Mouse (Mus musculus) right cerebral cortex, postnatal 4 days (tissue): ENCODE measurements around the gene Tmem126b.
A peak's percentile ranks its signal among the peaks of the same experiment; 100 is the strongest.

Experiments
- DNase-seq: peaks from one replicate; pipeline ENCODE4 v3.0.0-alpha.2; 2022

Tmem126b gene

GRCm38 (mm10) chr7:90475793-90476312, at the start of gene Tmem126b:
Gene Tmem126b (minus strand): TSS chr7:90476001.
- DNase-seq, result peak; percentile 94

DNA sequence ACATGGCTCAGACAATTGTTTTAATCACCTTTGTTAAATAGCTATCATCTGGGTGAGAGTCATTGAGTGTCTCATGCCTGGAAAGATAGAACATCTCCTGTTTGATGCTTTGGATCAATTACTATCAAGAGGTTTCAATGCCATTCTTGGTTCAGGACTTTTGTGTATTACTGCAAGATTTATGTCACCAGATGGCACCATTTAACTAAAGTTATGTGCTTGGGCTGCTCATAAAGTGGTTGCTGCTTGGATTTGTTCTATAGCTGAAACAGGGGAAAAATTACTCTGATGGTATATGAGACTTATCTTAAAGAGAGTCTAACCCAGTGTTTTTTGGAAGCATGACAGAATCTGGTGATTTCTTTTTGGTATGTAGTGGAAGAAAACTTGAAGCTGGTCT, 36.5 kb upstream of the Tmem126b start:
- DNase-seq, result no peak

- DNase-seq, result no peak
Observed at GRCm38 (mm10) chr7:90508124-90508523, 32.3 kb upstream of the Tmem126b start.

- no peak for DNase-seq
Observed at GRCm38 (mm10) chr7:90482607-90483006, 6.8 kb upstream of the Tmem126b start.

DNA sequence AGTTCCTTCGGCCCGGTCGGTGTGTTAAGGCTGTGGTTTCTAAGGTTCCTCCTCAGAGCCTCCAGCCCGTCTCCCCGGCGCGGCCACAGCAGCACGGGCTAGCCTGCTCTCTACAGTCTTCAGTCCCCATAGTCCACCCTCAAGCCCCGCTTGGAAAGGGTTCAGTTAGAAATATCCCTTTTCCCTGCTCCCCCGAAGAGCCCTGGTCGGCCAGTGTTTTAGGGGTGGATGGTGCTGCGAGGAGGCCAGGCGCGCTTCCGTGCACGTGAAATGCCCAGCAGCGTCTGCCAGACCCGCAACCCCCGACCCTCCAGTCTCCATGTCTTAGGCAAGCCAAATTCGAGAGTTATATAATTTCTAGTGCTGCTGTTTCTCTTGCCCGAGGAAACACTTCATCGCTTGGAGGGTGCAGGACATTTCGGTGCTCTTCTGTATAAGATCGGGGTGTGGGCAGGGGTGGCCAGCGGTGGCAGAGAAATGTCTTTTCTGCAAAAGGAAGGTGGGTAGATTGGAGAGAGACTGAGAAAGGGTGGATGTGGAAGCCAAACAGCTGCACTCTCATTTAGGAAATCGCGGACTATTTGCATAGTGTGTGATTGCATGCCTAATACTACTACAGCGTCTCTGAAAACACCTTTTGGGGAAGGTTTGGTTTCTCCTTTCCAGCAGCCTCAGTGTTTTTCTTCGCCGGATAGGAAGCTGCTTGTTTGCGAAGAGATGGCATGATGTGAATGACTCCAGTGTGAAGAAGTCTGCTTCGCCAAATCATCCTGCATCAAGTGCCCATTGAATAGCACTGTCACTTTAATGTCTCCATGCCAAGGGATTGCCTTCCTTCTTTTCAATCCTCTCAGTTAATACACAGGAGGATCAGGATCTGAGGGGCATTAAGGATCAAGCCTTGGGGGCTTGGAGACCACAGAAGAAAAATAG, 778 bp upstream of the Tmem126b start, which contains the start of gene Dlg2:
Gene Dlg2, plus strand, starts transcription at position 360 of the 933 bp plus-strand sequence.
- DNase-seq, result no peak

DNA sequence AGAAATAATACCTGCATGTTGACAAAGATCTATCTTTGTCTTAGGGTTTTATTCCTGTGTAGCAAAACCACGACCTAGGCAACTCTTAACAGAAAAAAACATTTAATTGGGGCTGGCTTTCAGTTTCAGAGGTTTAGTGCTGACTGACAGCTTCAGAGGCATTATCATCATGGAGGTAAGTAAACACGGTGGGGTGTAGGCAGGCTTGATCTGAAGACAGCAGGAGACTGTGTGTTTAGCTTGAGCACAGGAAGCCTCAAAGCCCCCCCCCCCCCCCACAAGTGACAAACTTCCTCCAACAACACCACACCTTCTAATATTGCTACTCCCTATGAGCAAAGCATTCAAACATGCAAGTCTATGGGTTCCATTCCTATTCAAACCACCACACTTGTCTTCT, 2.3 kb downstream of the Tmem126b start:
- no peak for DNase-seq

DNA sequence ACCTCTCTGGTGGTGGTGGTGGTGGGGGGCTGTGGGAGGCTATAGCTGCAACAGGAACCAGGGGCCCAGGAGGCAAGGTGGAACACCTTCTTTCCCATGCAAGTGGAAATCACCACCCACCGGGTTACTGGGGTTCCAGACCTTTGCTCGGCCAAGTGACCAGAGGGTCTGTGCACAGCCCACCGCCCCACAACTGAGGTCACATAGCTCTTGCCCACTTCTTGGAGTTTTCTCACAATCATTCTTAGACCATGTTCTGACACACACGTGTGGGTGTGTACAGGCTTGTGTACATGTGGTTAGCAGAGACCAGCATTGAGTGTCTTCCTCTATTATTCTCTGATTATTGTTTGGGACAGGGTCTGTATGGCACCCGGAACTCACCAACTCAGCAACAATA, 14.4 kb downstream of the Tmem126b start:
- no peak for DNase-seq

GRCm38 (mm10) chr7:90460930-90461329, 14.9 kb downstream of the Tmem126b start:
- no peak for DNase-seq

DNA sequence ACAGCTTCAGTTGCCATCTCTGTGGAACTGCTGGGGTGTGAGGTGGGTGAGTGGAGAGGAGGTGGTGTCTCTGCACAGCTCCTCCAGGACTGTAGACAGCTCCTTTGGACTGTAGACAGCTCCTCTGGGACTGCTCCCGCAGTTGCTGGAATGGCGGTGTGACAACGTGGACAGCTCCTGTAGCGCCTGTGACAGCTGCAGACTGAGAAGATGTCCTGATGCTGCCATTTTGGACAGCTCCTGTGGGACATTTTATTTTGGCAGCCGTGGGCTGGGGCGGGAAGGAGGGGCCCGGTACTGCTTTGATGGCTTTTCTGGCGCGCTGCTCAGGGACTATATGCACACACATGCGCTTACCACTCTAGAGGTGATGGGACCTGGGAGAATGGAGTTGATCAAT, 15.5 kb downstream of the Tmem126b start:
- no peak for DNase-seq

- no peak for DNase-seq
Observed at GRCm38 (mm10) chr7:90457517-90457916, 18.3 kb downstream of the Tmem126b start.

- DNase-seq, result peak; percentile 80
Observed at GRCm38 (mm10) chr7:90456845-90457468, 18.8 kb downstream of the Tmem126b start, which contains the start of gene Tmem126a. Gene Tmem126a (minus strand): TSS chr7:90457229.

DNA sequence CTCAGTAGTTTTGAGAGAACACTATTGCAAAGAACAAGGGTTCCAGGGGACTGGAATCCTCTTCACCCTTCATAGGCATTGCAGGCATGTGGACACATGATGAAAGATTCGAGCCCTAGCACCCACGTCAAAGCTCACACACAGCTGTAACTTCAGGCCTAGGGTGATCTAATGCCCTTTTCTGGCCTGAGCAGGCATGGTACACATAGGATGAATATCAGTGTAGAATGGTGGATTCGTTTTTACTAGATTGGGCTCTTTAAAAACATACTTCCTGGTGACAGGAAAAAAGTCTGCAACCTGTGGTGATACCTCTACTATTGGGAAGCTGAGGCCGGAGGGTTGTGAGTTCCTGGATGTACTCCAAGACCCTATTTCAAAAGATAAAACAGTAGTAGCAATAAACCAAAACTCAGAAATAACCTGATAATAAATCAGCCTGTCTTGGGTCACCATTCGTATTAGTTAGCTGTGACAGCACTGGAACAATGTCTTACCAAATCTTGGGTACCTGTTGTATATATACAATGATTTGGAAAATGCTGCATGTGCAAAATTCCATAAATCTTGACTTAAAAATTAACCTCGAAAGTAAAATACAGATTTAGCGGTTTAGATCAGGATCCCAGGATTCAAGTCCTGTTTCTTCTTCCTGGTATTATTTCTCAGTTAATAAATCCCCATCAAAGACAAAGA, 19.5 kb downstream of the Tmem126b start:
- DNase-seq, result no peak

- DNase-seq, result no peak
Observed at GRCm38 (mm10) chr7:90444206-90444605, 31.6 kb downstream of the Tmem126b start.

DNA sequence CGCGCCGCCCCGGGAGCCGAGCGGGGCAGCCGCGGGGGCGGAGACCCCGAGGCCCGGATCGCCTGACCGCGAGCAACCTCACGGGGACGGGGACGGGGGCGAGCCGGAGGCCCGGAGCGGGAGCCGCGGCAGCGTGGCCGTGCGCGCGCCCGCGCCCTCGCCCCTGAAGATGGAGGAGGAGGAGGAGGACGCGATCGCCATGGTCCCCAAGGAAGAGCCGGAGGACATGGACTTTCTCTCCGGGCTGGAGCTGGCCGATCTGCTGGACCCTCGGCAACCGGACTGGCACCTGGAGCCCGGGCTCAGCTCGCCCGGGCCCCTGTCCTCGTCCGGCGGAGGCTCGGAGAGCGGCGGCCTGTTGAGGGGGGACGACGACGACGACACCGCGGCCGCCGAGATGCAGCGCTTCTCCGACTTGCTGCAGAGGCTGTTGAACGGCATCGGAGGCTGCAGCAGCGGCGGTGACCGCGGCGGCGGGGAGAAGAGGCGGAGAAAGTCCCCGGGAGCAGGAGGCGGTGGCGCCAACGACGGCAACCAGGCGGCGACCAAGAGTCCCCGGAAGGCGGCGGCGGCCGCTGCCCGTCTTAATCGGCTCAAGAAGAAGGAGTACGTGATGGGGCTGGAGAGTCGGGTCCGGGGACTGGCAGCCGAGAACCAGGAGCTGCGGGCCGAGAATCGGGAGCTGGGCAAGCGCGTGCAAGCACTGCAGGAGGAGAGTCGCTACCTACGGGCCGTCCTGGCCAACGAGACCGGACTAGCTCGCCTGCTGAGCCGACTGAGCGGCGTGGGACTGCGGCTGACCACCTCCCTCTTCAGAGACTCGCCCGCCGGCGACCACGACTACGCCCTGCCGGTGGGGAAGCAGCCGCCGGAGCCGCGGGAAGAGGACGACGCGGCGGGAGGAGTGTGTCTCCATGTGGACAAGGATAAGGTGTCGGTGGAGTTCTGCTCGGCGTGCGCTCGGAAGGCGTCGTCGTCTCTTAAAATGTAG, 32.4 kb downstream of the Tmem126b start:
- DNase-seq, result peak; percentile 71

GRCm38 (mm10) chr7:90442518-90443080, 33.2 kb downstream of the Tmem126b start, which contains the start of gene Crebzf:
Gene Crebzf (plus strand): TSS chr7:90442729.
- DNase-seq, result peak; percentile 88

DNA sequence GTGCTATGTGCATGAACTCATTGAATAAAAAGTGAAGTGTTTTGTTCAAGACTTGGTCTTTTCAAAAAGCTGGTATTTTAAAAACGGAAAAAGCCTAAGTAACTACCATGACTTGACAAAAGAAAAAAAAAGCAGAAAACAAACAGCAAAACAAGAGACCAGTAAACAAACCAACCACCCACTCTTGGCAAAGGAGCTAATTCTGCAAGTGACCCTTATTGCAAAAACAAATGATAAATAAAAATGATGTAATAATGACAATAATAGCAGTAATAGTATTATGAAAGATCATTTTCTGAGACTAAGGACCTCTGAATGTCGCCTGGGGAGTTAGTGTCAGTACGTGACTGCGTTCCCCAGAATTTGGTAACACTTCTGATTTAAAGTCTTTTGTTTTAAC, 33.7 kb downstream of the Tmem126b start:
- DNase-seq, result no peak

DNA sequence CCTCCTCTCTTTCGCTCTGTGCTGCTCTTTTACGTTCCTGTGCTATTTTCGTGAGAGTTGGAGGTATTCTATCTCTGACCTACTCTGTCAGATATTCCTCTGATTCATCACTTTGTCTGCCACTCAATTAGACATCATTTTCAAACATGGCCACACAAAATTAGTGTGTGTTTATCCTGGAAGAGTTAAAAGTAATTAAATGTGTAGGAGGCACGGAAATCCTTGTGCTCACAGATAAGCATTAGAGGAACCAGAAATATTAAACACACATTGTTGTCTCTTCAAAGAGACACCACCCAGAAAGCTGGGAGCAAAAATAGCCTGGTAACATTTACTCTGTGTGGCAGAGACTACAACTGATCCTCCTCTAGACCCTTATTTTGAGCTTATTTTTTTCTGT, 35.8 kb downstream of the Tmem126b start:
- no peak for DNase-seq

- DNase-seq, result no peak
Observed at GRCm38 (mm10) chr7:90432221-90432620, 43.6 kb downstream of the Tmem126b start.

DNA sequence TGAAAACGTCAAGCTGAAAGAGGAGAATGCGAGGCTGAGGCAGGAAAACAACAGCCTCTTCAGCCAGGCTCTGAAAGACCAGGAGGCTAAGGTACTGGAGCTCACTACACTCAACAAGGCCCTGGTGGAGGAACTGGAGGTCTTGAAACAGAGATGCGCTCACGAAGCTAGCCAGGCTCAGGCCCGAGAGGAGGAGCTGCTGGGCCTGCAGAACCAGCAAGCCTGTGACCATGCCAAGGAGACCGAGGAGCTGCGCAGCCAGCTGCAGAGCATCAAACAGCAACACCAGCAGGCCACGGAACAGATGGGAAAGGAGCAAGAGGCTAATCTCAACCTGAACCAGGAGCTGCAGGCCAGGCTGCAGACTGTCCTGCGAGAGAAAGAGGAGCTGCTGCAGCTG, 48.8 kb downstream of the Tmem126b start:
- DNase-seq, result no peak

DNA sequence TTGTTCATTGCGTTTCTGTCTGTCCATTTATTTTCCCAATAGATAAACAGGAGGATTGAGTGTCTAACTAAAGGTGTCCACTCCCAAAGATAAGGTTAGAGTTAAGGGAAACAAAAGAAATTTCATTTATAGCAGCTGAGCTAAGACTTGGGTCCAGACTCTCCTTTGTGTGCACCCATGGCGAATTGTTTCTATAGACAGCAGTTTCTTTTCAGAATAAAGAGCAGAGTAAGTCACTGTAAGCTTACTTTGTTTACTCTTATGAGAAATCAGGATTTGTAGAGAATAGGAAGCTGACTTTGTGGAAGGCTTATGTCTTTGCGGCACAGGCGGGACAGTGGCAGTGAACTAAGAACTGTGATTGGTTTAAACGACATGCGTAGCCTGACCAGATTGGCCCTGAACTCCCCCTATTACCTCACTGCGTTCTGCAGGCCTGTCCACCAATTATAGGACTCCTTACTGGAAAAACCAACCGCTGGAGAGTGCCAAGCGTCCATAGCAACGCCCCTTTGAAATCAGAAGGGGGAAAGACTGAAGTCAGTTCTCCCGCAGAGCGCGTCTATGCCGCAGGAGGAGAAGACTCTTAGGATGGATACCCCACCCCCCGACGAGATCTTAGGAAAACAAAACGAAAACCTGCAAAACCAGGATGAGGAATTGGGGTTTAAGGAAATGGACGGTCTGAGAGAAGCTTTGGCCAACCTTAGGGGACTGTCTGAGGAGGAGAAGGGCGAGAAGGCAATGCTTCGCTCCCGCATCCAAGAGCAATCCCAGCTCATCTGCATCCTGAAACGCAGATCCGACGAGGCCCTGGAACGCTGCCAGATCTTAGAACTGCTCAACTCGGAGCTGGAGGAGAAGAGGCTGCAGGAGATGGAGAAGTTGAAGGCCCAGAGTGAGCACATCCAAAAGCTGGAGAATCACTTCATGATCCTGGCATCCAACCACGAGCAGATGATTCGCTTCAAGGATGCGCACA, 49.5 kb downstream of the Tmem126b start, which contains the start of gene Ccdc89:
Gene Ccdc89, plus strand, starts transcription at position 558 of the 982 bp plus-strand sequence.
- DNase-seq, result peak; percentile 72
